Mouse (Mus musculus) mouse trophoblast stem cell (cell line): ENCODE data around the gene Gm26897.

Experiments used
- in situ Hi-C, 2 experiments: fragments of 300-500 bp; cut with MseI, MboI; formaldehyde crosslinking; loops; 2 replicates in 1 of 2; 3 replicates in 1 of 2; pipeline ENCODE4 v1.15.1; 2025

Gm26897 gene

GRCm38 (mm10) chr5:111749599-111749998 is 15.9 kb downstream of the Gm26897 start:
- in situ Hi-C loops = no loop called here

- in situ Hi-C loops = no loop called here
These were observed 16.4 kb downstream of the Gm26897 start for GRCm38 (mm10) chr5:111750092-111750491.

- in situ Hi-C loops = no loop called here
These were observed 20.9 kb downstream of the Gm26897 start for GRCm38 (mm10) chr5:111754484-111755139.

- in situ Hi-C loops = no loop called here
These were observed 21.6 kb downstream of the Gm26897 start for GRCm38 (mm10) chr5:111755330-111755729.

GRCm38 (mm10) chr5:111760721-111761480 is 27.2 kb downstream of the Gm26897 start:
- in situ Hi-C loops = no loop called here

- in situ Hi-C loops = no loop called here
These were observed 27.9 kb downstream of the Gm26897 start for GRCm38 (mm10) chr5:111761574-111761973.

- in situ Hi-C loops = no loop called here
These were observed 28.4 kb downstream of the Gm26897 start for GRCm38 (mm10) chr5:111762085-111762484.

GRCm38 (mm10) chr5:111765671-111766290 is 32.1 kb downstream of the Gm26897 start:
- in situ Hi-C loops = no loop called here

GRCm38 (mm10) chr5:111766696-111767095 is 33.0 kb downstream of the Gm26897 start:
- in situ Hi-C loops = no loop called here

GRCm38 (mm10) chr5:111770266-111770665 is 36.5 kb downstream of the Gm26897 start:
- in situ Hi-C loops = no loop called here

GRCm38 (mm10) chr5:111772127-111772526 is 38.4 kb downstream of the Gm26897 start:
- in situ Hi-C loops = no loop called here

GRCm38 (mm10) chr5:111772591-111773406 is 39.1 kb downstream of the Gm26897 start:
- in situ Hi-C loops = no loop called here

GRCm38 (mm10) chr5:111773407-111773733 is 39.6 kb downstream of the Gm26897 start:
- in situ Hi-C loops = no loop called here

GRCm38 (mm10) chr5:111776246-111776645 is 42.5 kb downstream of the Gm26897 start:
- in situ Hi-C loops = no loop called here

- in situ Hi-C loops = no loop called here
These were observed 44.4 kb downstream of the Gm26897 start for GRCm38 (mm10) chr5:111778093-111778492.

- in situ Hi-C loops = no loop called here
These were observed 46.2 kb downstream of the Gm26897 start for GRCm38 (mm10) chr5:111779776-111780485.
